Mouse (Mus musculus): ENCODE results near the gene Csf1. TPM values are rescaled to one million over a fixed set of nuclear protein-coding genes. Genes with fewer than 3 reads are reported as not detected.

Csf1 gene
- polyA plus RNA-seq, 1 experiment from 2014 or later: 7.9 TPM

- Histone ChIP-seq H3K9ac (replicated peaks) (no peak overlapping the region), H3K9me3 (no peaks in the 10 kb centered on the region), H3K27me3 (no peaks in the 10 kb centered on the region), H3K27ac (replicated peaks) (no peak overlapping the region), H3K4me1 (no peaks in the 10 kb centered on the region), H3K4me3 (no peak overlapping the region), H3K36me3 (no peaks in the 10 kb centered on the region), H3K4me2 (replicated peaks) (no peak overlapping the region)
- ATAC-seq (replicated peaks): no peak
- 50% methylated on average over 3 of the region's 3 CpGs for WGBS
Observed at GRCm38 (mm10) chr3:107775736-107776135, 15.5 kb upstream of the Csf1 start.

GRCm38 (mm10) chr3:107775056-107775455 lies 14.8 kb upstream of the Csf1 start:
- Histone ChIP-seq H3K4me1 (no peaks in the 10 kb centered on the region), H3K27ac (replicated peaks) (no peak overlapping the region), H3K36me3 (no peaks in the 10 kb centered on the region), H3K27me3 (no peaks in the 10 kb centered on the region), H3K9ac (replicated peaks) (no peak overlapping the region), H3K4me3 (no peak overlapping the region), H3K9me3 (no peaks in the 10 kb centered on the region), H3K4me2 (replicated peaks) (no peak overlapping the region)
- WGBS: 44% methylated on average over 5 of the region's 5 CpGs
- ATAC-seq (replicated peaks): no peak

GRCm38 (mm10) chr3:107772860-107773259 lies 12.6 kb upstream of the Csf1 start:
- WGBS: 76% methylated on average over 5 of the region's 5 CpGs
- no peak for ATAC-seq (replicated peaks)
- H3K4me2 ChIP-seq (replicated peaks): no peak overlapping the region
- H3K27ac ChIP-seq (replicated peaks): no peak overlapping the region
- no peaks in the 10 kb centered on the region for H3K4me1 ChIP-seq
- no peaks in the 10 kb centered on the region for H3K9me3 ChIP-seq
- H3K9ac ChIP-seq (replicated peaks): no peak overlapping the region
- no peaks in the 10 kb centered on the region for H3K27me3 ChIP-seq
- no peaks in the 10 kb centered on the region for H3K36me3 ChIP-seq
- no peak overlapping the region for H3K4me3 ChIP-seq

- no peaks in the 10 kb centered on the region for H3K27me3 ChIP-seq
- no peak overlapping the region for H3K9ac ChIP-seq (replicated peaks)
- H3K9me3 ChIP-seq: no peaks in the 10 kb centered on the region
- no peaks in the 10 kb centered on the region for H3K4me1 ChIP-seq
- no peak for ATAC-seq (replicated peaks)
- no peak overlapping the region for H3K4me2 ChIP-seq (replicated peaks)
- no peaks in the 10 kb centered on the region for H3K36me3 ChIP-seq
- no peak overlapping the region for H3K27ac ChIP-seq (replicated peaks)
- 86% methylated on average over 2 of the region's 2 CpGs for WGBS
- H3K4me3 ChIP-seq: no peak overlapping the region
Observed at GRCm38 (mm10) chr3:107769692-107770091, 9.4 kb upstream of the Csf1 start.

DNA sequence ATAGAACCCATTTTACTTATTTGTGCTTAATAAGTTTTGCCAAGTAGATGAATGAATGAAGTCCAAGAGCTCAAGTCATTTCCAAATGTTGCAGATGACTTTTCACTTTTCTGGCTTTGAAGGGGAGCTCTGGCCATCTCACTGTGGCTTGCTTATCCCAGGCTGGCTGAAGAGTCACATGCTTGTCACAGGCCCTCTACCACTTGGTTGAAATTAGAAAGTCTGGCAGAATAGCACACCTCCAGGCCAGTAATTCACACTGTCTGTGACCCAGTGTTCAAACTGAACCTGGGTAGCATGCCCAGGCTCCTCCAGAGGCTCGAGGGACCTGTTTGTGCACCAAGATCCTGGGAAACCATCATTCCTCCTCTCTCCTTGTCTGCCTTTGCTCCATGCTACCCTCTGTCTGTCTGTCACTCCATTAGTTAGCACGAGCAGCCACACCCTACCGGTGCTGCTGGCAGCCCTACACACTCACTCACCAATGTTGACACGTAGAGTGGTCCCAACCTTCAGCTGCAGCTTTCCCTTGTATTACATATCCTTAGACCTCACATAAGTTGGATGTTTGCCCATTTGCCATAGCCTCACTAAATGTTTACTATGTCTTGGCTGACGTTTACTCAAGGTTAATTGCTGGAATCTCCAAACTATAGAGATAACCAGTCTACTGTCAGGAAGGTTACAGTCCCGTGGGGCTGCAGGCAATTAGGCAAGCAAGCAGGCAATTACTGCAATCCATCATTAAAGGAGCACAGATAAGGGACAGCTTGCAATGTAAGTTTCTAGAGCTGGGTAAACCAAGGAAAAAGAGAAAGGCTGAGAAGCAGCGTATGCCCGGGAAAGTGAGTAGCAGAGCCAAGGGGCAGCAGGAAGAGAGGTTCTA lies 8.1 kb upstream of the Csf1 start:
- Histone ChIP-seq H3K27ac (replicated peaks) (no peak overlapping the region), H3K27me3 (no peaks in the 10 kb centered on the region), H3K4me3 (no peak overlapping the region), H3K9me3 (no peaks in the 10 kb centered on the region), H3K9ac (replicated peaks) (no peak overlapping the region), H3K4me2 (replicated peaks) (no peak overlapping the region), H3K36me3 (no peaks in the 10 kb centered on the region), H3K4me1 (no peaks in the 10 kb centered on the region)
- ATAC-seq (replicated peaks): no peak
- 57% methylated on average over 8 of the region's 8 CpGs for WGBS

- Histone ChIP-seq H3K4me2 (replicated peaks) (no peak overlapping the region), H3K27ac (replicated peaks) (no peak overlapping the region), H3K36me3 (no peaks in the 10 kb centered on the region), H3K9me3 (no peaks in the 10 kb centered on the region), H3K27me3 (no peaks in the 10 kb centered on the region), H3K4me1 (no peaks in the 10 kb centered on the region), H3K9ac (replicated peaks) (no peak overlapping the region), H3K4me3 (no peak overlapping the region)
- 63% methylated on average over 2 of the region's 2 CpGs for WGBS
- ATAC-seq (replicated peaks): no peak
Observed at GRCm38 (mm10) chr3:107766804-107767203, 6.5 kb upstream of the Csf1 start.

DNA sequence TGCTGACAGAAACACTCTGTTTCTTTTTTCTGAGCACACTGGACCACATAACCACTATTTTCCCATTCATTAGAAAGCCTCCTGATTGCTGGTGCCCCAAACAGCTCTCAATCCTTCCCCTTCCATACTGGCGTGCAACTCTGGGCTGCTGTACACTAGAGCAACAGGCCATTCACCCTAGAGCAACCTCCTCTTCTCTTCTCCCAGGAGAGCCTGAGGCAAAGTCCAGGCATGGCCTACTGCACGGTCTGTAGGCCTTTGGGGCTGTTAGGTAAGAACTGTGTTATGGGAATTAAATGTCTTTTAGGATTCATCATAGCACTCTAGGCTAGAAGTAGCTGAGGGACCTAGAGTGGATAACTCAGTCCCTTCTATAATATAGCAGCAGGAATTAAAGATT lies 5.7 kb upstream of the Csf1 start:
- WGBS: 81% methylated on average over 2 of the region's 2 CpGs
- H3K27me3 ChIP-seq: no peaks in the 10 kb centered on the region
- no peaks in the 10 kb centered on the region for H3K36me3 ChIP-seq
- H3K4me2 ChIP-seq (replicated peaks): no peak overlapping the region
- no peak overlapping the region for H3K27ac ChIP-seq (replicated peaks)
- no peak overlapping the region for H3K4me3 ChIP-seq
- no peak for ATAC-seq (replicated peaks)
- H3K9ac ChIP-seq (replicated peaks): no peak overlapping the region
- no peaks in the 10 kb centered on the region for H3K9me3 ChIP-seq
- H3K4me1 ChIP-seq: no peaks in the 10 kb centered on the region

- ATAC-seq (replicated peaks): no peak
- WGBS: 78% methylated on average over 4 of the region's 4 CpGs
- H3K4me1 ChIP-seq: peaks cover 20% of the 10 kb centered on the region
Observed at GRCm38 (mm10) chr3:107763552-107763951, 3.3 kb upstream of the Csf1 start.

DNA sequence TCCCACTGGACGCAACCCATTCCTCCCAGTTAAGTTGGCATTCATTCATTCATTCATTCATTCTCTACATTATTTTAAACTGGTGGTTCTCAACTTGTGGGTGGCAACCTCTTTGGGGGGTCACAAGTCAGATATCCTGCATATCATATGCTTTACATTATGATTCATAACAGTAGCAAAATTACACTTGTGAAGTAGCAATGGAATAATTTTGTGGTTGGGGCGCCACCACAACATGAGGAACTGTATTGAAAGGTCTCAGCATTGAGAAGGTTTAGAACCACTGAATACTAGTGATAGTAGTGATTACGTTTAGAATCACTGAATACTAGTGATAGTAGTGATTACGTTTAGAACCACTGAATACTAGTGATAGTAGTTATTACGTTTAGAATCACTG lies 1.2 kb upstream of the Csf1 start:
- no peak for ATAC-seq (replicated peaks)
- no peak overlapping the region for H3K4me2 ChIP-seq (replicated peaks)
- no peaks in the 10 kb centered on the region for H3K27me3 ChIP-seq
- peaks cover 35% of the 10 kb centered on the region for H3K4me1 ChIP-seq
- WGBS: 95% methylated on average over 5 of the region's 5 CpGs
- no peaks in the 10 kb centered on the region for H3K9me3 ChIP-seq
- H3K4me3 ChIP-seq: no peak overlapping the region
- H3K27ac ChIP-seq (replicated peaks): no peak overlapping the region
- H3K9ac ChIP-seq (replicated peaks): no peak overlapping the region
- H3K36me3 ChIP-seq: no peaks in the 10 kb centered on the region

More at GRCm38 (mm10) chr3:107763552-107763951, 3.3 kb upstream of the Csf1 start:
- Histone ChIP-seq H3K9me3 (no peaks in the 10 kb centered on the region), H3K4me3 (no peak overlapping the region), H3K36me3 (no peaks in the 10 kb centered on the region), H3K4me2 (replicated peaks) (no peak overlapping the region), H3K27me3 (no peaks in the 10 kb centered on the region), H3K9ac (replicated peaks) (no peak overlapping the region), H3K27ac (replicated peaks) (no peak overlapping the region)

- Histone ChIP-seq H3K4me2 (replicated peaks) (peak overlapping the region; percentile 84), H3K27me3 (no peaks in the 10 kb centered on the region), H3K4me1 (peaks cover 38% of the 10 kb centered on the region), H3K9ac (replicated peaks) (peak overlapping the region; percentile 86; the same call in 1 of the 2 replicates), H3K4me3 (0 out of 2 replicates have a peak overlapping the region, but pooled peaks have one; percentile 59), H3K9me3 (no peaks in the 10 kb centered on the region), H3K27ac (replicated peaks) (peak overlapping the region; percentile 69), H3K36me3 (no peaks in the 10 kb centered on the region)
- WGBS: 51% methylated on average over 1 of the region's 1 CpGs
- ATAC-seq (replicated peaks): no peak
Observed at GRCm38 (mm10) chr3:107760771-107761170, 502 bp upstream of the Csf1 start.

- no peaks in the 10 kb centered on the region for H3K36me3 ChIP-seq
- H3K27me3 ChIP-seq: no peaks in the 10 kb centered on the region
- 17% methylated on average over 3 of the region's 3 CpGs for WGBS
- H3K9ac ChIP-seq (replicated peaks): no peak overlapping the region
- H3K4me3 ChIP-seq: peak overlapping the region; percentile 59
- ATAC-seq (replicated peaks): no peak
- no peaks in the 10 kb centered on the region for H3K9me3 ChIP-seq
- H3K4me2 ChIP-seq (replicated peaks): peak overlapping the region; percentile 84
- H3K27ac ChIP-seq (replicated peaks): peak overlapping the region; percentile 82; the same call in 1 of the 2 replicates
- H3K4me1 ChIP-seq: peaks cover 41% of the 10 kb centered on the region
Observed at GRCm38 (mm10) chr3:107758638-107759037, 1.6 kb downstream of the Csf1 start.

DNA sequence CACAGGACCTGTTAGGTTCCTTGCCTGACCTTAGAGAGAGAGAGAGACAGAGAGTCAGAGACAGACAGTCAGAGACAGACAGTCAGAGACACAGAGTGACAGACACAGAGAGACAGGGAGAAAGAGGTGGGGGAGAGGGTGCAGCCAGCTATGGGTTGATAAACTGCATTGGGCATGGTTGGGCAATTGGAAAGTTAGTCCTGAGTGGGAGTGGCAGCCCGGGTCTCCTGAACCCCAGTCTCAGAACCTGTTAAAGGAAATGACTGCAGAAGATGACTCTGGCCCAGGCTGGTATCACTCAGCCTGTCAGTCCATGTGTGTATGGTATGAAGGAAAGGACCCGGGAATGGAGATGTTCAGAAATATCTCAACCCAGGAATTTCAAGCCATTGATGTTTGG lies 2.1 kb downstream of the Csf1 start:
- WGBS: 82% methylated on average over 2 of the region's 2 CpGs
- no peaks in the 10 kb centered on the region for H3K36me3 ChIP-seq
- peak overlapping the region; percentile 59; the same call in 1 of the 2 replicates for H3K4me3 ChIP-seq
- no peak for ATAC-seq (replicated peaks)
- H3K9me3 ChIP-seq: no peaks in the 10 kb centered on the region
- peak overlapping the region; percentile 84 for H3K4me2 ChIP-seq (replicated peaks)
- H3K27me3 ChIP-seq: no peaks in the 10 kb centered on the region
- peaks cover 41% of the 10 kb centered on the region for H3K4me1 ChIP-seq
- peak overlapping the region; percentile 4; the same call in 1 of the 2 replicates for H3K9ac ChIP-seq (replicated peaks)
- H3K27ac ChIP-seq (replicated peaks): peak overlapping the region; percentile 82
